Mouse (Mus musculus) heart, embryonic 10.5 days (tissue): ENCODE measurements around the gene Zfp786. TPM values are rescaled to one million over a fixed set of nuclear protein-coding genes. Genes with fewer than 3 reads are reported as not detected.
A peak's percentile ranks its signal among the peaks of the same experiment; 100 is the strongest.

ENCODE experiments used
- DNase-seq: peaks from one replicate; pipeline ENCODE4 v3.0.0-alpha.2; 2017; ENCODE audit warnings: low spot score
- H3K27ac ChIP-seq: fragments of 300-500 bp; sonication (generic); 2 replicates; pipeline ENCODE4 v1.5.1; 2016; ENCODE audit warnings: mild to moderate bottlenecking
- H3K27me3 ChIP-seq: fragments of 300-500 bp; sonication (generic); 2 replicates; pipeline ENCODE4 v1.6.1; 2016; ENCODE audit warnings: mild to moderate bottlenecking; ENCODE audit not compliant: poor library complexity, insufficient read depth, severe bottlenecking
- H3K36me3 ChIP-seq: fragments of 300-500 bp; sonication (generic); 2 replicates; pipeline ENCODE4 v1.6.1; 2016; ENCODE audit warnings: mild to moderate bottlenecking, moderate library complexity
- H3K4me1 ChIP-seq: fragments of 300-500 bp; sonication (generic); 2 replicates; pipeline ENCODE4 v1.6.1; 2016; ENCODE audit warnings: mild to moderate bottlenecking
- H3K4me3 ChIP-seq: fragments of 300-500 bp; sonication (generic); 2 replicates; pipeline ENCODE4 v1.5.1; 2016; ENCODE audit warnings: mild to moderate bottlenecking, moderate library complexity
- H3K9me3 ChIP-seq: fragments of 300-500 bp; sonication (generic); 2 replicates; pipeline ENCODE4 v1.6.1; 2016; ENCODE audit warnings: mild to moderate bottlenecking, moderate library complexity
- WGBS: fragments of 180-500 bp; shearing (Covaris S2); methylation state at CpG from one replicate; pipeline ENCODE4 v1.1.7; 2016; 5-methylcytosine and 5-hydroxymethylcytosine counted together
- polyA plus RNA-seq: library from polyadenylated mRNA; unstranded; fragments of >200 nt; fragmentation: Nextera tagmentation; extraction: Ambion mirVana; gene quantifications from 2 replicates; pipeline ENCODE4 v1.2.1, GENCODE M21; 2016

The Zfp786 gene
- polyA plus RNA-seq, 1 experiment from 2014 or later, result 3.5 TPM

DNA sequence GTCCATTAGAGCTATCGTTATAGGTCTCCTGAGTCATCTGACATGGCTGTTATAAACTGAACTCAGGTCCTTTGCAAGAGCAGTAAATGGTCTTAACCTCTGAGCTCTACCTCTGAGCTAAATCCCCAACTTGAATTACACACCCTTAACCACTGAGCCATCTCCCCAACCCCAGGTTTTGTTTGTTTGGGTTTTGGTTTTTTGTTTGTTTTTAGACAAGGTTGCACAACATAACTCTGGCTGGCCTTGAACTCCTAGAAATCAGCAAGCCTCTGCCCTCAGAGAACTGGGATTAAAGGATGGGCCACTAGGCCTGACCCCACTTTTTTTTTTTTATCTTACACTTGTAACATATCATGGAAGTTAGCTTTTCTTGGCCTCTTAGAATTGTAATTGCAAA lies 14.5 kb downstream of the Zfp786 start:
- WGBS, result 93% methylated on average over 1 of the region's 1 CpGs
- Histone ChIP-seq H3K4me3 (no peak overlapping the region), H3K27ac (no peak overlapping the region), H3K27me3 (no peaks in the 10 kb centered on the region), H3K9me3 (no peaks in the 10 kb centered on the region), H3K4me1 (peaks cover 9% of the 10 kb centered on the region), H3K36me3 (peaks cover 18% of the 10 kb centered on the region)
- DNase-seq, result no peak

DNA sequence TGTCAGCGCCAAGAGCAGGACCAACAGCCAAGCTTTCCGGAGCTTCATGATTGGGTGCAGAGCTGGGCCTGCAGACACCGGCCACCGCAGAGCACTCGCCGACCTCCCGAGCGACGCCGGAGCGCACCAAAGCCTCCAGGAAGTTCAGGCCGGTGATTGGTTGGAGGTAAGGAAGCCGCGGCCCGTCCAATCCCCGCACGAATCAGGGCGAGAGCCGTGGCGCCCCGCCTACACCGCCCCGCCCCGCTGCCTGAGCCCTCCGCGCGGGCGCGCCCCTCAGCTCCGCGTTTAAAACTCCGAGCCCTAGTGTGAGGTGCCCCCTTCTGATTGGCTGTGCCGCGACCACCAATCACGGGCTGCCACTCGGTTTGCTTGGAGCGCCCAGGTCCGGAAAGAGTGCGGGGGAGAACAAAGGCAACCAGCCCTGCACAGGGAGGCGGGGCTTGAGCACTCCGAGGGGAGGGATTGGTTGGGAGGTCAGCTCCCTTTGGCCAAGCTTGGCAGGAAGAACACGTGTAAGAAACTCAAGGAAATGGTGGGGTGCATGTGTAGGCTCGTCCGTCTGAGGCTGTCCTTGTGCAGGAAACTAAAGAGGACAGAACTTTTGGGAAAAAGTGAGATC lies 17.3 kb downstream of the Zfp786 start, which contains the start of gene Pdia4:
Pdia4 (minus strand) TSS at position 174 of the 622 bp plus-strand sequence.
- Histone ChIP-seq H3K36me3 (no peaks in the 10 kb centered on the region), H3K27ac (peak within 1 kb of the TSS; percentile 94), H3K9me3 (no peaks in the 10 kb centered on the region), H3K4me1 (peaks cover 24% of the 10 kb centered on the region), H3K4me3 (peak within 1 kb of the TSS; percentile 87), H3K27me3 (no peaks in the 10 kb centered on the region)
- WGBS, result 0% methylated on average over 44 of the region's 44 CpGs
- DNase-seq, result peak; percentile 100

DNA sequence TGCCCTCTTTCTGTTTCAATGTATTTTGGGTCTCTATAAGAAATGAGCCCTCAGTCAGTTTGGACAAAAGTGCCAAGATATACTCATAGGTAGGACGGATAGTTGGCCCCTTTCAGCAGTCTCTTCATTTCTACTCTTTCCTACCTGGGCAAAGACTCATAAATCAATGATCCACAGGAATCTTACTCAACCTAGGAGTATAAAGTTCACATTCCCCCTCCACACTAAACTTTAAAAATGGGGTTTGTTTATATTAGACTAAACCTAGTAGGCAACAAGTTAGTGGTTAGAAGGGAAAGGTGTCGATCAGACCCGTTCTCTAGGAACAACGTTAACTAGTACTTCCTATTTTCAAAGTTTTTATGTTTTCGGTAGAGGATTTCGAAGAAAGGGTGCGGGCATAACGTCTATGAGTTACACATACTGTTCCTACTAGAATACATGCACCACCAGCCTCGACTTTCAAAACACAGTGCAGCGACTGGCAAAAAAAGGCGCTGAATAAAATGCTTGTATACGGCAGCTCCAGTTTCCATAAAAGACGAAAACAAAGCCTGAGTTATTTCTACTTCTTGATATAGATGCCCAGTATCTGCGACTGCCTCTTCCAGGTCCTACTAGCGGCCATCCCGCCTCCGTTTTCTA lies 18.3 kb downstream of the Zfp786 start:
- peak overlapping the region; percentile 94 for H3K27ac ChIP-seq
- H3K36me3 ChIP-seq, result peaks cover 4% of the 10 kb centered on the region; the same call in 1 of the 2 replicates
- H3K4me3 ChIP-seq, result peak overlapping the region; percentile 87
- peaks cover 24% of the 10 kb centered on the region for H3K4me1 ChIP-seq
- WGBS, result 2% methylated on average over 17 of the region's 17 CpGs
- no peak for DNase-seq
- H3K27me3 ChIP-seq, result no peaks in the 10 kb centered on the region
- no peaks in the 10 kb centered on the region for H3K9me3 ChIP-seq

DNA sequence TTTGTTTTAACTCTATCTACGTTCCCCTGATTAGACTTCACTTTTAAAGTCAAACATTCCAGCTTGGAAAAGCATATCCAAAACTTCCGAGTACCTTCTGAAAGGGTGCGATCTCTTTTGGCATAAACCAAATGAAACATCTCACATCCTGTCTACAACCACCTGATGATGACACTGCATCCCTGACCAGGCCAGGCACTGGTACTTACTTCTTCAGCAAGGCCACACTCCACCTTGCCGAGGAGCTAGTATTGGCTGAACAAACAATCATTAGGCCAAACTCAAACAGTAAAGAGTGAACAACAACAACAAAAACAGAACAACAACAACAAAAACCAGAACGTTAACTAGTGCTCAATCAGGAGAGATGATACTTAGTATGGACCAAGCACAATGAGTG lies 19.3 kb downstream of the Zfp786 start:
- H3K27ac ChIP-seq, result peak overlapping the region; percentile 94; the same call in 1 of the 2 replicates
- no peaks in the 10 kb centered on the region for H3K9me3 ChIP-seq
- DNase-seq, result no peak
- peaks cover 12% of the 10 kb centered on the region for H3K36me3 ChIP-seq
- no peaks in the 10 kb centered on the region for H3K27me3 ChIP-seq
- WGBS, result 54% methylated on average over 5 of the region's 5 CpGs
- H3K4me1 ChIP-seq, result peaks cover 24% of the 10 kb centered on the region
- peak overlapping the region; percentile 87 for H3K4me3 ChIP-seq

DNA sequence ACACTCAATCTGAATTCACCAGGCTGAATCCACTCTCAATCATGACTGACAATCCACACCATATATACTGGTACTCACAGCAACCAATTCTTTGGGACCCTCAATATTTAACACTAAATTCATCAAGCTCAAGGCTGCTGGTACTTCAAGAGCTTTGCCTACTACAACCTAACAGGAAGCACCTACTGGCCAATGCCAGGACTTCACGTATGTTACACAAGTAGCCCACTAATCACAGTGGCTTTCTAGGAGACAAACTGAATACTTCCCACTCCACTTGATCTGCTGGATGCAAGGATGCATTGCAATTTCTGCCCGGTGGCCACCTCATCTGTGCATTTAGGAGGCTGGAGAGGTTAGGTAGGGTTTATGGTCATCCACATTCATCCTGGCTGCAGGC lies 20.5 kb downstream of the Zfp786 start:
- no peak overlapping the region for H3K4me3 ChIP-seq
- H3K4me1 ChIP-seq, result peaks cover 24% of the 10 kb centered on the region
- no peaks in the 10 kb centered on the region for H3K9me3 ChIP-seq
- 75% methylated on average over 2 of the region's 2 CpGs for WGBS
- H3K36me3 ChIP-seq, result peaks cover 23% of the 10 kb centered on the region
- no peaks in the 10 kb centered on the region for H3K27me3 ChIP-seq
- no peak for DNase-seq
- H3K27ac ChIP-seq, result no peak overlapping the region

DNA sequence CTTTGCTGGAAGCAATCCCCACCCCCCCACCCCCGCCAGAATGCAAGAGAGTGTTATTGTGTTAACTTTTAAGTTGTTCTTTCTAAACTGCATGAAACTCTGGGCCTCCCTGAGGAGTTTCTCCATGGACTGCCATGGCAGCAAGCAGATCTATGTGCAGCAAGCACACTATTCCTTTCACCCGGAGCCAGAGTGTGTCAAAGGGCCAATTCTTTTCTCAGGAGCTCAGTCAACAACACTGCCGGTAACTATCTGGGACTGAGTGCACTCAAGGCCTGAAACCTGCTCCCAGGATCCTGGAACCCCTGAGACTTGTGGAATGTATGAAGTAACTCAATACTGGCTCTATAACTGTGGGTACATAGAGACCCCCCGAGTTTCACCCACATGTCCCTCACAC lies 21.6 kb downstream of the Zfp786 start:
- Histone ChIP-seq H3K9me3 (no peaks in the 10 kb centered on the region), H3K4me1 (peaks cover 24% of the 10 kb centered on the region), H3K4me3 (no peak overlapping the region), H3K27me3 (no peaks in the 10 kb centered on the region), H3K36me3 (peaks cover 34% of the 10 kb centered on the region), H3K27ac (no peak overlapping the region)
- DNase-seq, result no peak
- WGBS, result 81% methylated on average over 4 of the region's 4 CpGs

DNA sequence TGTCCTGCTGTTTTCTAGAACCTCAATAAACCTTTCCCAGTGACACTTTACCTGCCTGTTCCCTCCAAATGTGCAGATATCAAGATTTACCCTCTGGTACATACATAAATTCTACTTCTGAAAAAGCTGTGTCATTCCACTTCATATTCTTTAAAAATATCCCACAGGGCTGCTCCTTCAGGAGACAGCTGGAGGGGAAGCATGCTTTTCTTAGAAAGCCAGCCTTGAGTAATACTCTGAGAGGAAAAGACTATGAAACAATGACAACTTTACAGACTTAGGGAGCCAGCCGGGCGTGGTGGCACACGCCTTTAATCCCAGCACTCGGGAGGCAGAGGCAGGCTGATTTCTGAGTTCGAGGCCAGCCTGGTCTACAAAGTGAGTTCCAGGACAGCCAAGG lies 22.1 kb downstream of the Zfp786 start:
- Histone ChIP-seq H3K4me3 (no peak overlapping the region), H3K36me3 (peaks cover 40% of the 10 kb centered on the region)
- 88% methylated on average over 5 of the region's 5 CpGs for WGBS

DNA sequence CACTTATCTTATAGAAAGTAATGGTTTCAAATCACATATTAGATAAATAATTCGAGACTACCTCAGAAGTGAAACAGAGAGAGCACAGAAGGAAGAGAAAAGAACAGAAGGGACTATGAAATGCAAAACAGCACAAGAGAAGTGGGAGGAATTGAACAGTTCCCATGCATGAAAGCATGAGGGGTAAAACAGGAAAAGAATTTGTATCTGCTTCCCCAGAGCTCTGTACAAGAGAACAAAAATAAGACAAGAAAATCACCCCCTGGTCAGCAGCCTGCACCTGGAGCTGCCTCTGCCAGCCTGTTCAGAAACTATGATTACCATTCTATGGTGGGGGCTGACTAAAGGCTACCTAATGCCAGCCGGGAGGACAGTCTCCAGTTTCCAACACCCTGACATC lies 23.2 kb downstream of the Zfp786 start:
- H3K4me3 ChIP-seq, result no peak overlapping the region
- H3K27ac ChIP-seq, result no peak overlapping the region
- peaks cover 24% of the 10 kb centered on the region for H3K4me1 ChIP-seq
- 89% methylated on average over 2 of the region's 2 CpGs for WGBS
- peaks cover 51% of the 10 kb centered on the region for H3K36me3 ChIP-seq
- no peaks in the 10 kb centered on the region for H3K9me3 ChIP-seq
- H3K27me3 ChIP-seq, result no peaks in the 10 kb centered on the region
- DNase-seq, result no peak

More for the DNA sequence above, 22.1 kb downstream of the Zfp786 start:
- DNase-seq, result no peak
- no peaks in the 10 kb centered on the region for H3K27me3 ChIP-seq
- H3K9me3 ChIP-seq, result no peaks in the 10 kb centered on the region
- no peak overlapping the region for H3K27ac ChIP-seq
- H3K4me1 ChIP-seq, result peaks cover 24% of the 10 kb centered on the region

DNA sequence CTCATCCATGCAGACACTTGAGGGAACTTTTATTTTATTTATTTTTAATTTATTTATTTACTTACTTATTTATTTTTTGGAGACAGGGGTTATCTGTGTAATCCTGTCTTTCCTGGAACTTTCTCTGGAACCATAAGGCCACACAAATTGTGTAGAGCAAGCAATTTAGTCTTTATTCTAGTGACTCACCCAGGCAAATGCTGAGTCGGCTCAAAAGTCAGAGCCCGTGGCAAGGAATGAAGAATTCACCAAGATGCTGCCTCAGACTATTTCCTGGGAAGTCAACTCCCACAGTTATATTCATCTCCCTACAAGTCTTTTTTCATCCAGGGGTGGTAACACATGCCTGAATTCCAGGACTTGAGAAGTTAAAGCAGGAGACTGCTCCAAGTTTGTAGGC lies 25.1 kb downstream of the Zfp786 start:
- Histone ChIP-seq H3K4me1 (peaks cover 11% of the 10 kb centered on the region), H3K9me3 (no peaks in the 10 kb centered on the region), H3K4me3 (no peak overlapping the region), H3K36me3 (peaks cover 70% of the 10 kb centered on the region), H3K27ac (no peak overlapping the region), H3K27me3 (no peaks in the 10 kb centered on the region)
- WGBS, result 79% methylated on average over 2 of the region's 2 CpGs
- no peak for DNase-seq

DNA sequence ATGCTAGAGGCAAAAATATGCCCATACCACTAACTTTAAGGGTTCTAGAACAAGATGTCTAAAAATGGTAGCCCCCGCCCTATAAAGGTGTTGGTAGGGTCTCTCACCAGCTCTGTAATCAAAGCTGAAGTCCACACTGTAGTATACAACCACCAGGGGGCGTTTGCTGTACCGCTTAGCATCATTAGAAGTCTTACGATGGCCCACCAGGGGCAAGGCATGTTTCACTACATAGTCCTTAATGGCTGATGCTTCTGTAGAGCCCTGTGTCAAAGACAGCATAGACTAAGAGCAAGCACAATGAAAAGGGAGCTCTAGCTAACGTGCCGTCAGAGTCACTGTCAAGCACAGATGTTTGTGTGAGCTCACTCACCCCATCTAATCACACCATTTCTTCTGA lies 31.6 kb downstream of the Zfp786 start:
- H3K9me3 ChIP-seq, result no peaks in the 10 kb centered on the region
- no peak overlapping the region for H3K27ac ChIP-seq
- no peak overlapping the region for H3K4me3 ChIP-seq
- H3K36me3 ChIP-seq, result peaks cover 96% of the 10 kb centered on the region
- no peaks in the 10 kb centered on the region for H3K4me1 ChIP-seq
- WGBS, result 50% methylated on average over 6 of the region's 6 CpGs
- no peak for DNase-seq
- H3K27me3 ChIP-seq, result no peaks in the 10 kb centered on the region

DNA sequence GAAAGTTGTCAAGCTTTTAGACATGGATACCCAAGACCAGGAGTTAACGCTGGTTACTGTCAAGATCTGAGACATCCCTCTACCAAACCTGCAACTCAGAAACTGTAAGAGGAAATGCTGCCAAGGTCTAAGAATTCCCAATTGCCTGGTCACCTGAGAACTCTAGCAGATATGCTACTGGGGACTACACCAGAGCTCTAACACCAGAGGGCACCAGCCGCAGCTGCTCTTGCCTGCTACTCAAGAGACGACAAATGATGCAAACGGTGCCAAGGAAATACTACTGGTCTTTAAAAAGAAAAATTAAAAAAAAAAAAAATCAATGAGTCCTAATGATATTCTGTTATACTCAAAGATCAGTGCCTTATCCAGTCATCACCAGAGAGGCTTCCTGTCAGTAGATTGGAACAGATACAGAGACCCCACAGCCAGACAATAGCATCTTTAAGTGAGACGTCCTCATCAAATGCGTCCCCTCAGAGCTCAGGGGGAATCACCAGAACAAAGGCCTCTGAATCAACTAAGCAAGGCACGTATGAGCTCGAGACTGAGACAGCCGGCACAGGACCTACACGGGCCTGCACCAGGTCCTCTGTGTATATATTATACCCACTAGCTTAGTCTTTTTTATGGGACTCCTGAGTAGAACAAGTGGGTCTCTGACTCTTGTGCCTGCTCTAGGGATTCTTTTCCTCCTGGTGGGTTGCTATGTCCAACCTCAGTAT lies 36.4 kb downstream of the Zfp786 start:
- DNase-seq, result no peak
- H3K27ac ChIP-seq, result no peak overlapping the region
- H3K4me1 ChIP-seq, result no peaks in the 10 kb centered on the region
- H3K9me3 ChIP-seq, result no peaks in the 10 kb centered on the region
- no peaks in the 10 kb centered on the region for H3K27me3 ChIP-seq
- 64% methylated on average over 10 of the region's 10 CpGs for WGBS
- H3K4me3 ChIP-seq, result no peak overlapping the region
- H3K36me3 ChIP-seq, result peaks cover 48% of the 10 kb centered on the region

DNA sequence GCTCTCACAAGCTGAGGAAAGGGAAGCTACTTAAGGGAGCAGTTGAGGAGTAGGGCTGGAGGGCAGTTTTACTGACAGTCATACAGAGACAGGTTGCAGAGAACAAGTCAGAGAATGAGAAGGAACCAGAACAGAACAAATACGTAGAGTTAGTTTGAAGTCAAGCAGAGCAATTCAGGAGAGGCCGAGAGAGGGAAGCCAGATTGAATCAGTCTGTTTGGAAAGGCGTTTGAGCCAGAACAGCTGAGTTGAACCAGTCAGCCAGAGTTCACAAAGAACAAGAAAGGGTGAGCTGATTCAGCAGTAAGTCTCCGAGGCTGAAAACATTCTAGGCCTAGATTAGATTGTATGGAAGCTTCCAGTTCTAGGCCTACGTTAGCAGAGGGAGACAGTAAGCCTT lies 37.4 kb downstream of the Zfp786 start:
- Histone ChIP-seq H3K4me1 (peaks cover 8% of the 10 kb centered on the region), H3K9me3 (no peaks in the 10 kb centered on the region)

DNA sequence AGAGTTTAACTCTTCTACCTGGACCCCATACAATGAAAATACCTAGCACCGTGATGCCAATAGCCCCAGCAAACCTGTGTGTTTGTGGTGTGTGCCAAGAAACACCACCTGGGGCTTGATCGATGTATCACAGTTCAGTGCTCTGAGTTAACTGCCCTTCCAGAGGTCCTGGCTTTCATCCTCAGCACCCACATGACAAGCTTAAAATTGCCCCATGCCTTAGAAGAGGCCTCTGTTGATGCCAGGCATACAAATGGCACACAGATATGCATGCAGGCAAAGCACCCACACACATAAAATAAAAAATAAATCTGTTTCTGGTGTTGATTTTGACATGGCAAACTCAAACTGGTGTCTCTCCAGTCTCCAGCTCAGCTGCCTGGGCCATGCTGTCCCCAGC lies 38.1 kb downstream of the Zfp786 start:
- H3K9me3 ChIP-seq, result no peaks in the 10 kb centered on the region
- 79% methylated on average over 2 of the region's 2 CpGs for WGBS

More for the DNA sequence above, 37.4 kb downstream of the Zfp786 start:
- Histone ChIP-seq H3K4me3 (no peak overlapping the region), H3K27me3 (no peaks in the 10 kb centered on the region), H3K27ac (no peak overlapping the region), H3K36me3 (peaks cover 38% of the 10 kb centered on the region)
- DNase-seq, result no peak
- WGBS, result 71% methylated on average over 5 of the region's 5 CpGs

More for the DNA sequence above, 38.1 kb downstream of the Zfp786 start:
- Histone ChIP-seq H3K4me3 (no peak overlapping the region), H3K4me1 (peaks cover 8% of the 10 kb centered on the region), H3K27ac (no peak overlapping the region), H3K27me3 (no peaks in the 10 kb centered on the region), H3K36me3 (peaks cover 31% of the 10 kb centered on the region)
- DNase-seq, result no peak
